Mouse (Mus musculus): Measurements from ENCODE around the gene Tmem120a.
A peak's percentile ranks its signal among the peaks of the same experiment; 100 is the strongest.

The Tmem120a gene

DNA sequence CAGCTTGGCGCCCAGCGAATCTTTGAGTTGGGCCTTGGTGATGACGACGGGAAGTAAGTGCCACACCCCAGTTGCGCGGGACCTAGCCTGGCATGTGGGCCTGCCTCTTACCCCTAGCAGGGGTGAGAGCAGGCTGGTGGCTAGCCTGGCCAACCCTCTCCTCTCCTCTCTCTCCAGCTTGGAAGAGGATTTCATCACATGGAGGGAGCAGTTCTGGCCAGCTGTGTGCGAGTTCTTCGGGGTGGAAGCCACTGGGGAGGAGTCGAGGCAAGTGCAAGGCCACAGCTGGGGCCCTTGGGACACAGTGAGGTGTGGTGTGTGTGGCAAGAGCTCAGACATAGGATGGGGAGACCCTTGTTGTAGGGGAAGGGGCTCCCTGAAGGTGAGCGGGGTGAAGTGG, 13.3 kb downstream of the Tmem120a start:
- no peak for DNase-seq

DNA sequence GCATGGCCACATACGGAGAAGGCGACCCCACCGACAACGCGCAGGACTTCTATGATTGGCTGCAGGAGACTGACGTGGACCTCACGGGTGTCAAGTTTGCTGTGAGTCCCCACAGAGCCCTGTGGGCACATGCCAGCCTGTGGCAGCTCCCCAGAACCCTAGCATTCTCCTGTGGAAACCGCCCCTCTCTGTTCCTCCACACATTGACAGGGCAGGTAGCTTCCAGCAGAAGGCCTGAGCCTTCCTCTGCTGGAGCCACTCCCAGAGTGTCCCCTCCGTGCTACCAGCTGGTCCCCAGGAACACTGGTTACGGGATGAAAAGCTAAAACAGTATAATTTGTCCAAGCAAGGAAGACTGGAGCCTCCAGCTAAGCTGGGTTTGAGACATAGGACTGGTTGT, 14.0 kb downstream of the Tmem120a start:
- peak in 1 of 2 experiments; percentile 30 for DNase-seq

DNA sequence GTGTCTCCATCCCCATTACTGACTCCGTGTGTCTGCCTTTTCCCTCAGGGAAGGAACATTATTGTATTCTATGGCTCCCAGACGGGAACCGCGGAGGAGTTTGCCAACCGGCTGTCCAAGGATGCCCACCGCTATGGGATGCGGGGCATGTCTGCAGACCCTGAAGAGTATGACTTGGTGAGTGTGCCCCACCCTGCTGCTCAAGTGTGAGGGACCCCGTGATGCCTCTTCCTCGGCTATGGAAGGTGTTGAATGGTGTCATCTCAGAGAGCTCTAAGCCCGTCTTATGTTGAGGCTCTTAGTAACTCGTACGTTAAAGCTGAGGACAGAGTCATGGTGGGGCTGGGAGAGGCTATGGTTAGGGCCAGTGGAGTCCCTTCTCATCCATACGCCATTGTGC, 14.9 kb downstream of the Tmem120a start:
- no peak for DNase-seq

DNA sequence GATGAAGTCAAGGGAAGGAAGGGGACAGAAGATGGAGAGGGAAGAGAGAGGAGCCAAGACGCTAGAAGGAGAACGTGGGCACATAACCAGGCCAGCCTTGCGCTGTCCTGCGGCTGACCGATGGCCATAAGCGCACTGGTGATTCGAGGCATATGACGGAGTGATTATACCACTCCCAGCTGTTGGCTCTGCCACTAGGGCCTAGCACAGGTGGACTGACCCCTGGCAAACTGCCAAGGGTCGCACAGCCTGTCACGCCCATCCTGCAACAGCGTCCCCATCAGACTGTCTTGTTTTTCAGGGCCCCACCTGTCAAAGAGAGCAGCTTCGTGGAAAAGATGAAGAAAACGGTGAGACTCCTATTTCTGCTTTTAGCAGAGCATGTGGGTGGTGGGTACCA, 15.9 kb downstream of the Tmem120a start:
- DNase-seq = no peak

DNA sequence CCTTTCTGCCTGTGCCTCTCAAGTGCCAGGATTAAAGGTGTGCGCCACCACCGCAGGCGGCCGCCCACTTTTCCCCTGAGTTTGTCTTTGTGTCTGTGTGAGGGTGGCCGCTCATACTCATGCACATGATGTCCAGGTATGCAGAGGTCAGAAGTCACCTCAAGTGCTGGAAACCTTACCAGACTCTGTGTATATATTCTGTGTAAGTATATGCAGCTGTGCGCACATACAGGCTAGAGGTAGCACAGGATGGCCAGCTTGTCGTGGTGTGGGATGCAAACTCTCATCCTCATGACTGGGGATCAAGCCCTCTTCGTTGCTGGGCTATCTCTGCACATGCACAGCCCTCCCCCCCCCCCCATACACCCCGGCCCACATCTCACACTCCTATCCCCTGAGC, 16.4 kb downstream of the Tmem120a start:
- DNase-seq = no peak

DNA sequence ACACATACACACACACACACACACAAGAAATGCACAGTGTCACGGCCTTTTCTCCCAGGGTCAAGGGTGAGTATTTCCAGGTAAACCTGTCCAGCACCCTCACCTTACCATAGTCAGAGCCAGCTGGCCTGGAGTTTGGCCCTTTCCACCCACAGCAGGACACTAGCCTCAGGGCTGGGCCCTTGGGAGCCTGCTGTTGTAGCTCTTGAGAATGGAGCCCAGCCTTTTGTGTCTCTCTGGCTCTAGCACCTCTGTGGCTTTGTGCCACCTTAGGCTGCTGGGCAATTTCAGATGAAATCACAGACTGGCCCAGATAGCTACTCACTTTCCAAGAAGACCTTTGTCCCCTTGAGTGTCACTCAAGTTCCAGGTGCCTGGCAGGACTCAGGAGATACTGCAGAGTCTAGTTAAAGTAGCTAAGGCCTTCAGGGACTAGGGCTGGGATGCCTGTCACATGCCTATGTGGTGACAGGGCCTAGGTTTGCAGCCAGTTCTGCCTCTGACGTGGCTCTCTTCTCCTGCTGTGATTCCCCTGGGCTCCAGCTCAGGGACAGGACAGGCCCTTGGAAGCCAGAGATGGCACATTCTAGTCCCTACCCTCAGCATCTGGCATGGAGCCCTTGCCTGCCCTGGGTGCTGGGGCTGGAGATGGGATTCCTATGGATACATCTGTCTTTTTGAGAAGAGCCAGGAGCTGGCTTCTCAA, 17.5 kb downstream of the Tmem120a start:
- no peak for DNase-seq

DNA sequence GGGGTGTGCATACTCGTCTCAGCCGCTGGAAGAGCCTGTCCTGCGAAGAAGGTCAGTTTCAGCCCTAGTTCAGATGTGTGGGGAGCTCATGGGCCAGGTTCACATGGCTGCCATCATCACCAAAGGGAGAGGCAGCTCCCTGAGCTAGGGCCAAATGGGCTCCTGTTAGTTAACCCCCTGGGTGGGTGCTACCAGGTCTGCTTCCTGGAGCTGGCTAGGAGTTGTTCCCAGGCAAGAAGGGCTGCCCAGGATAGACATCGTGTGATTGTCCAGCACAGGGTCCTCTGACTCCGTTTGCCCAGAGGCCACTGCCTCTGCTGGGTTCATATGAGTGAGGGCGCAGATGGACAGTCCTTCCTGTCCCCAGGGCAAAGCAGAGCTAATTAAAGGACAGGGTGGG, 18.3 kb downstream of the Tmem120a start:
- DNase-seq = no peak

DNA sequence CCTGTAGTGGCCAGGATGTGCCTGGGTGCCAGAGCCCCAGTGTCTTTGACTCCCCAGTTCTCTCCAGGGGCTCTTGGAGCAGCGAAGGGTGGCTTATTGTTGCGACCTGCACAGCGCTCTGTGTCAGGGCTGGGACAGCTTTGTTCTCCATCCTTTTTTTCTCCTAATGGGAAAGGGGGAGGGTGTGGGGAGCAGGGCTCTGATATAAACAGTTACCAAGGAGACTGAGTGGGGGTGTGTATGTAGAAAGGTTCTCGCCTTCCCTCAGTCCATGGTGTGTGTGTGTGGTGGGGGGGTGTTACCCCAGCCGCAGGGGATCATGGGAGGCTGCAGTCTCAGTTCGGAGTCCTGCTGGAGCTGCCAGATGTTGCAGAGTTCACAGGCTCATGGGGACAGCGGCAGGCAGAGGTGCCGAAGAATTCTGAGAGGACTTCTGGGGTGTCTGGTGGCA, 18.8 kb downstream of the Tmem120a start:
- no peak for DNase-seq

DNA sequence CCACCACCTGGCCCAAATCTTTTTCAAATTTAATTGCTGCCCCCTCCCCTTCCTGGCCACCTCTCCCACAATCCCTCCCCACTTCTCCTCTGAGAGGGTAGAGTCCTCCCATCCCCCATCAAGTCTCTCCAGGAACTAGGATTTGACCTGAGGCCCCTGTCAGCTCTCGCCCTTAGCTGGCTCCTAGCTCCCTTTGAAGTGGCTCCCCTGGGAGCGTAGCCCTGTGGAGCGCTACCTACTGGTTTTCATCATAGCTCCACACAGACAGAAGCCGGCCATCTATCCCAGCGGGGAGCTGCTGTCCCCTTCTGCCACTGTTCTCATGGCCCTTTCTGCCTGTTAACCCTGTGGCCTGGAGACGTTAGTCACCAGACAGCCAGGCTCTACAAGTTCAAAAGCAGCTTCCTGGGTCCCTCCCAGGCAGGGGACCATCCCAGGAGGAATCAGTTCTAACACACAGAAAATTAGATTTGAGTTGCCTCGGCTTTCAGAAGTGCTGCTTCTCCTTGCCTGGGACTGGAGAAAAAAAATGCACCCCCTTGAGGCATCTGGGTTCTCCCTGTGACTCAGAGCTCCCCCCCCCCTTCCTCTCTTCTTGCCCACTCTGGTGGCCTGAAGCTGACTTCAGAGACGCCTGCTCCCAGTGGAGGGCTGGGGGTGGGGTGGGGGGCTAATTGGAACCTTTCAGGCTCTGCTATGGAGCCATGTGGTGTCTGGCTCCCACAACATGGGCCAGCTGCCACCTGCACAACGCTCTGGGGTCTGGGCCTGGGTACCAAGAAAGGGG, 19.5 kb downstream of the Tmem120a start:
- no peak for DNase-seq

DNA sequence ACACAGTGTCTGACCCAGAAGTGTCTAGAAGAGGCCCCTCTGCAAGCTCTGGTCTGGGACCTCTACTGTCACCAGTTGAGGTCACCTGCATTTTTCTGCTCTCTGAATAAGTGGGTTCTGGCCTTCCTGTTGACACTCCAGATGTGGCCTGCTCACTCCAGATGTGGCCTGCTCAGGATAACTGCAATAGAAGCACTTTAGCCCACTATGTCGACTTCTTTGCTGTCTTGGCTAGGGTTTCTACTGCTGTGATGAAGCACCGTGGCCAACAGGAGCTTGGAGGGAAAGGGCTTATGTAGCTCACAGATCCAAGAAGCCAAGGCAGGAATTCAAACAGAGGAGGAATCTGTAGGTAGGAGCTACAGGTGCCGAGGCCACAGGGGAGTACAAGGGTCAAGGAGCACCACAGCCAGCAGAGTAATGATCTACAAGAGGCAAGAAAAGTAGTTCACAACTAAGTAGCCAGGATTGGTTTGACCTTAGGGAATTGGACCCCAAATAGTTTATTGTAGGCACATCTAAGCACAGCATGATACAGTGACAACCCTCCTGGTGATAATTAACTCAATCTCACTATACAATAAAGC, 21.0 kb downstream of the Tmem120a start:
- DNase-seq = no peak

DNA sequence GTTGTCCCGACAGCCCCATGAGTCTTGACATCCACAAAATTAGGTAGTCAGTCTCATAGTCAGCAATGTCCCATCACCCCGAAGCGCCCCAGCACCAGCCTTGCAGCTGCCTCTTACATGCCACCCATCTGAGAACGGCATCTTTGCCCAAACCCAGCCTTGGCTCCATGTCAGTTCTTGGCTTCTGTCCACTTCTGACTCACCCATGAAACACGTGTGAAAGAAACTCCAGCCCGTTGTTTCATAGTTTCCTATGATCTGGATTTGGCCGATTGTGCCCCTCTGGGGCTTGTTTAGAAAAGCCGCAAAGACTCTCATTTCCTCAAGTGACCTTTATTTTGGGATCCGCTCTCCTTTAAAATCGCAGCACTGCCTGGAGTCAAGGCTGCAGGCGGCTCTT, 22.1 kb downstream of the Tmem120a start:
- DNase-seq = peak; percentile 50 to 53

DNA sequence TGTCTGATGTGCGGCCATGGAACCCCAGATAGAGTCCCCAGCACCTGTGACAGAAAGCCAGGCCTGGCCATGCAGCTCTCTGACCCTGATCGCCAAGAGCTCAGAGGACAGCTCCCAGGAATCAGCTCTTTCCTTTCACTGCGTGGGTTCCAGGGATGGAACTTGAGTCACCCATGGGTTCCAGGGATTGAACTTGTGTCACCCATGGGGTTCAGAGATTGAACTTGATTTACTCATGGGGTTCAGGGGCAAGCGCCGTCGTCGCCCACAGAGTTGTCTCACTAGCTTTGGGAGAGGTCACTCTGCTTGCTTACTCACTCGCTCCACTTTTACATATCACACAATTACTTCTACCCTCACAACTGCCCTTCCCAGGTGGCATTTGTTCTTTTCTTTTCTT, 23.2 kb downstream of the Tmem120a start:
- no peak for DNase-seq

DNA sequence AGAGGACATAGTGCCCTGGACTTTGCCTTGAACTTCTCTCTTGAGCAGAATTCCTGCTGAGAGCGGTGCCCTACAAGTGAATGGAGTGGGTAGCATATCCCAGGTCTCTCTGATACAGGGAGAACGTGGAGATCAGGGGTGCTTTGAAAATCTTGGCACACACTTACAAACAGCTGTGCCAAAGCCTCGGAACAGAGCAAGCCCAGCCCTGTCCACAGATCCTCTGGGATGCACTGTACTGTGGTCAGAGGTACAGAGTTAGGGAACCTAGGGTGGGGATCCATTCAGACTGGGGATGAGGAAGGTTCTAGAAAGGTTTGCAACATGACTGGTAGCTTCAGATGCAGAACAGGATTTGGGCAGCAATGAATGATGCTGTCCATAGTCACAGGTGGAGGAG, 24.1 kb downstream of the Tmem120a start:
- DNase-seq = no peak

DNA sequence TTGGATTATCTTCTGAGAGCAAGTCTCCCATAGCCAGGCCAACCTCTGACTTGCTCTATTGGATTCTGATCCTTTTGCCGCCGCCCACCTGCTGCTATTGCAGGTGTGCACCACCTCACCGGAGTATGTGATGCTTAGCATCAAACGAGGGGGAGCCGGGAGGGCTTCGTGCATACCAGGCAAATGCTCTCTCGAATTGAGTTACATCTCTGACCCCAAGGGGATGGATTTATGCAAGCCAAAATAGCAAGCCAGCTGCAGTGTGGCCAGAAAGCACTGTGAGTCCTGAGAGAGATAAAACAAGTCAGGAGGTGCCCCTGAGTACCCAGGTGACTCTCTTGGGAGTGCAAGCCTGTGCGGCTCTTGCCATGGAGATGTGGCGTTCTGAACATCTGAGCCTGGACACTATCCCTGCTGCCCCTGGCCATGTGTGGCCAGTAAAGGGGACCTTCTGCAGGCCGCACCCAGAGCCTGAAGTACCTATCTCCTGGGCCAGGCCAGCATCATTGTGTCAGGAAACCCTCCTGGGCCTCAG, 24.6 kb downstream of the Tmem120a start:
- DNase-seq = no peak

DNA sequence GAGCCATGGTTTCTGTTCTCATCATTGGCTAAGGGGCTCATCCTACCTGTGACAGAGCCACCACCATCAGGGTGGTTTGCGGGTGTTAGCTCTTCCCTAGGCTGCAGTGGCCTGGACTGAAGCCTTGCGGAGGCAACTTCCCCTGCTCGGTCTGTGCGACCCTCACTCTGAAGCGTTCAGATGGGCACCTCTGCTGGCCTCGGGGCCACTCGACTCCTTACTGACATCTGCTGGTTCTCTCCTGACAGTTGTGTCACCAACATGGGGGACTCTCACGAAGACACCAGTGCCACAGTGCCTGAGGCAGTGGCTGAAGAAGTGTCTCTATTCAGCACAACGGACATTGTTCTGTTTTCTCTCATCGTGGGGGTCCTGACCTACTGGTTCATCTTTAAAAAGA, 28.6 kb downstream of the Tmem120a start:
- DNase-seq = no peak

DNA sequence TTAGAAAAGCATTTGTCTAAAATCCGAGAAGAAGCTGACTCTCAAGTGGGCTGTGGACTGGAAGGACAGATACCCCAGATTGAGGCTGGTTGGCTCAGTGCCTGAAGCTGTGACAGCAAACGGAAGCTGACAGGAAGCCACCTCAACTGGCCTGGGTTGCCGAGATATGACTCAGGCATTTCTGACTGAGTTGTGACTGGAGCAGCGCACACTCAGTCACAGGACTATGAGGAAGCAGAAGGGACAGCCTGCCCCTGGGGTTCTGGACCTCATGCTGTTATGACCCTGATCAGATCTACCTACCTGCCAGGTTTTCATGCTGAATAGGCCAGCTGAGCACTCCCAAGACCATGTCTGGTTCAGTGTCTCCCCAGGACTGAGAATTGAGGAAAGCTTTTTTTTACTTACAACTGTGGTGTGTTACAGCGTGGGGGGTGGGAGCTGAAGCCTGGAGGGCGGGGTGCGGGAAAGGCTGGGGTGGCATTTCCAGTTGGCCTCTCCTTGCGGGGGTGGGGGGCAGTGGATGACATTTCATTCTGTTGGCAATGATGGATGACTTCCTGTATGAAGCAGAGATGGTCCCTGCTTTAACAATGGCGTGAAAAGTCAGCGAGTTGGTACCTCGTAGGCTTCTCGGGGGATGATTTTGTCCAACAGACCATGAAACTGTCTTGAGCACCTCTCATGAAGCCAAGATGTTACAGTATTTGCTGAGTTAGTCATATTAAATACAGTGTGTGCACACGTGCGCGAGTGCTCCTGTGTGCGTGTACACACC, 30.6 kb downstream of the Tmem120a start:
- peak; percentile 49 to 55 for DNase-seq

DNA sequence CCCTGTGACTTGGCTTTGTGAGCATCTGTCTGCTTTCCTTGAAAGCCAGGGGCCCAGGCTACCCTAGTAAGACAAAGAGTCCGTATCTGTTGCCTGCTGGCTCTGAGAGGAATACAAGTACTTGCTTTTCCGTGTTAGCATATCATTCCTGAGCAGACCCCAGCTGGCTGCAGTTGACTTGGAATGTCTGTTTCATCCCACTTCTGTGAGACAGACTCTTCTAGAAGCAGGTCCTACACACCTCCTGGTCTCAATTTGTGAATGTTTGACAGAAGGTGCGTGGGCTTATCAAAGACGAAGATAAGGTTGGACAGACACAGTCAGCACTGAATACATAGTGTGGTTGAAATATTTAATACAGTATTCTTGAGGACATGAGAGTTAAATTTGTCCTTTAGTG, 31.4 kb downstream of the Tmem120a start:
- no peak for DNase-seq

DNA sequence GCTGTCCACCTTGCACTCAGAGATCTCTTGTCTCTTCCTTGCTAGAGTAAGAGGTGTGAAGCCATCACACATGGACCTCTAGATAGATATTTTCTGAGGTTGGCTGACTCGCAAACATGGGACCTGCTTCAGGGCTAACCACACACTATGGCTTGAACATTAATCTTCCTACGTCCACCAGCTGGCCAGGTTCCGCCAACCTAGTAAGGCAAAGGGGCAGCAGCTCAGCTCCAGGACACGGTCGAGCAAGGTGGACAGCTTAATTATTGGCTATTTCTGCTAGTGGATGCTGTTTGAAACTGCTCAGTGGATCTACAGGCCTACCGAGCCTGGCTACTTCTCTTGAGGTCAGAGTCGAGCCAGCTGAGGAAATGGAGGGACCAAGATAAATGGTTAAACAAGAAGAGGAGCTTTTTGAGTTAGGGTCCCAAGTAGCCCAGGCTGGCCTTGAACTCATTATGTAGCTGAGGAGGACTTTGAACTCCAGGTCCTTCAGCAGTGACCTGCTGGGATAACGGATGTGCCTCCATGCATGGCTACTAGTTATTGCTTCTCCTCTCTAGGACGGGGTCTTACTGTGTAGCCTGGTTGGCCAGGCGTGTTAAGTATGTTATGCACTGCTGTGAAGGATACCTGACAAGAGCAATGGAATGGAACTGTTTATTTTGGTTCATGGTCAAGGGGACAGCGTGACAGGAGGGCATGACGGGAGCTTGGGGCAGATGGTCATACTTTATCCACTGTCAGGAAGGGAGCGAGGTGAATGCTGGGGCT, 32.5 kb downstream of the Tmem120a start:
- DNase-seq = no peak

DNA sequence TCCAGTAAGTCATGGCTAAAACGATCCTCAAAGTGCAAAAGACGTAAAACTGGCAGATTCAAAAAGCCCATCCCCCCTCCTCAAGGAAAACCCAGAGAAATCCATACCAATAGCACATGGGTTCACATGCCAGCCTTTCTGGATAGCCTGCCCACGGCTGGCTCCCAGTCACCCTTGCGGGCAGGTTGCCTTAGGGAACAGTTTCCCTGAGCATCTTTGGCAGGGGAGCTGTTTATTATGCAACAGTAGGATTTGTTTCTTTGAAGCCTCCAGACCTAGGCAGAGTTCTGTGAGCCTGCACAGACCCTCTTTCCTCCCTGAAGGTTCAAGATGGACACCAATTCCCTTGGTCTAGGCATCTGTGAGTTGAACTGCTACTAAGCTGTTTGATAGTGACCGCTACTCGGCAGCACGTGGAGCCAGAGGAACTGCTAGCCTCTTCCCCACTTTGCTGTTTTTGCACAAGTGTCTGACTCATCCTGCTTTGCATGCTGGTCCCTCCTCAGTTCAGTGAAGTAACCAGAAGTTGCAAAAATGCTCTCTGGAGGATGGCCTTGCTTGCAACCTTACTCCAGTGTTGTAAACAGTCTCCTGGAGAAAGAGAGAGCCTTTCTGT, 33.5 kb downstream of the Tmem120a start:
- DNase-seq = no peak

DNA sequence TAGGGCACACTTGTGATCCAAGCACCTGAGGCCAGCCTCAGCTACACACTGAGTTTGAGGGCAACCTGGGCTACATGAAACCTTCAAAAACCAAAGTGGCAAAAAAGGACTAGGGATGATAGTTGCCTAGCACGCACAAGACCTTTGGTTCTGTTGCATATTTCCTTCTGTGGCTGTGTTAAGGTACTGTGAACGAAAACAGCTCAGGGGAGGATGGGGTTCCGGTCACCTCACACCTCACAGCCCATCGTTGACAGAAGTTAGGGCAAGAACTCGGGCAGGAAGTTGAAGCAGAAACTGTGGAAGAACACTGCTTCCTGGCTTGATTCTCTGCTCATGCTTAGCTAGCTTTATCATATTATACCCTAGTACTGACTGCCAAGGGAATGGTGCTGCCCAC, 34.5 kb downstream of the Tmem120a start:
- DNase-seq = no peak

DNA sequence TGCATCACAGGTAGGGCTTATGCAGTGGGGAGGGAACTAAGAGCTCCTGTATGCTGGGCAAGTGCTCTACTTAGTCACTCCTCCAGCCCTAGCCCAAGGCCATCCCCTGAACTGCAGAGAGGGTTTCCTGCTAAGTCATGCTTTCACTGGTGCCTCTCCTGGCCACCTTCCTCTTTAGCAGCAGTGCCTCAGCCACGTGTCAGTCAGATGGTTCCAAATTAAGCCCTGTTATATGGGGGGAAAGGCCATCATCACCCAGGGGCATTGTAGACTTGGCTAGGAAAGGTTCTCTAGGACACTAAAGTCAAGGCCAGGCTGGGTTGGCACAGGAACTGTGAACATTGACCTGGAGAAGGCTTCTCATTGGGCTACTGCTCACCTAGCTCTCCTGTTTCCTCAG, 36.4 kb downstream of the Tmem120a start:
- no peak for DNase-seq

DNA sequence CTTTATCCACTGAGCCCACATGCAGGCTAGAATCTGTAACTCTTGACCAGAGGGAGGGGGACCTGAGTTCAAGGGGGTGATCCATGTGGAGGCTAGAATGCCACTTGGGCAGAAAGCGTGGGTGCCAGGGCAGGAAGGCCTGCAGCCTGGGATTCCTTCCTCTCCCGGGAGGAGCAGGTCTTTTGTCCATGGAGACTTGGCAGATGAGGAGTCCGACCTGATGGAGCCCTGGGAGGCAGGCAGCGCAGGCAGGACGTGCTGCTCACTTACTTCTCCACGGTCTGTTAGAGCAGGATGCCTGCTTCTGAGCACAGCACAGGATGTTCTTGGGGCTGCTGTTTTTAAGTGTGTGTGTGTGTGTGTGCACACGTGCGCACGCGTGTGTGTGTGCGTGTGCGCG, 37.2 kb downstream of the Tmem120a start:
- DNase-seq = no peak
